Mouse (Mus musculus) megakaryocyte, embryonic 14.5 days (primary cell): ENCODE results near the gene Ppm1h.

Source experiments
- FLI1 ChIP-seq: IDR thresholded peaks from 2 replicates; pipeline ENCODE4 v1.6.1; 2012; ENCODE audit warnings: low read length, inconsistent platforms, mixed read lengths
- GATA1 ChIP-seq: IDR thresholded peaks from 3 replicates; pipeline ENCODE4 v1.6.1; 2012; ENCODE audit warnings: mixed read lengths, low read length, inconsistent platforms, borderline replicate concordance

- TF ChIP-seq GATA1 (no peak), FLI1 (no peak)
These were observed 15.5 kb downstream of the Ppm1h start for GRCm38 (mm10) chr10:122693911-122694618.
